Mouse (Mus musculus): Measurements from ENCODE around the gene Cobll1. TPM values are rescaled to one million over a fixed set of nuclear protein-coding genes. Genes with fewer than 3 reads are reported as not detected.
A peak's percentile ranks its signal among the peaks of the same experiment; 100 is the strongest.

Cobll1 gene
- polyA plus RNA-seq, 1 experiment from 2014 or later = 2.9 TPM

DNA sequence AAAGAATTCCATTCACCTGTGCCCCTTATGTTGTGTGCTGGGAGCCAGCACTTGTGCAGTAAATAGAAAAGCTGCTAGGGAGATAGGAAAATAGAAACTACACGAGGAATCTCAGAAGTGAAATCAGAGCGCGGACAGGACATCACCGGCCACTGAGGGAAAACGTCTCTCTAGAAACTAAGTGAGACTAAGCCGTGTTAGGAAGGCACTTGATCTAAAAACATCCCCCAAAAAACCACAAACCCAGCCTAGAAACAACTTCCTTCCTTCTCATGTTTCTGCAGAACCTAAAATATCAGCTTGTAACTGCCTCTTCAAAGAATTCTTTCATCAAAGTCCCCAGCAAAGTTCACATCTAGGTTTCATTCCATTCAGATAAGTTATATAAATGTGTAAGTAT lies 50.6 kb downstream of the Cobll1 start:
- ATAC-seq (ENCODE audit: low FRiP score, low read depth) = no peak
- 73% methylated on average over 6 of the region's 6 CpGs for WGBS
- Histone ChIP-seq H3K9ac (no peak overlapping the region), H3K4me3 (no peak overlapping the region), H3K4me1 (replicated peaks) (no peaks in the 10 kb centered on the region), H3K4me2 (no peak overlapping the region), H3K36me3 (no peaks in the 10 kb centered on the region), H3K27ac (replicated peaks) (no peak overlapping the region), H3K9me3 (no peaks in the 10 kb centered on the region), H3K27me3 (no peaks in the 10 kb centered on the region)

DNA sequence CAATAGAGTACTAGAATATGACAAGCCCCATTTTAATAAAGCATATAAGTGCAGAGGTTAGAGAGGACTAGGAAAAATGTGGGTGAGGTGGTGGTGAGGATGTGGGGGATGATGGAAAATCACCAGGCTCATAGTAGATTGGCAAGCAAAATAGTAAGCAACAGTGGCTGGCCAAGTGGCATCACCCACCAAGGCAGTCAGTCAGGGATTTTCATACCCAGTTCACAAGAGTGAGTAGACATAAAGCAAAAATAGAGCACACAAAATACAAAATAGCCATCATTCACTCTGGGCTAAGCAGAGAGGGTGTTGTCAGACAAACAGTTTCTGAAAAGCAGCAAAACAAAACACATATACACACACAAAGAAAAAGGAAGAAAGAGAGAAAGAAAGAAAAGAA lies 51.6 kb downstream of the Cobll1 start:
- Histone ChIP-seq H3K9me3 (no peaks in the 10 kb centered on the region), H3K4me1 (replicated peaks) (peaks cover 3% of the 10 kb centered on the region; the same call in 1 of the 2 replicates), H3K9ac (no peak overlapping the region), H3K36me3 (no peaks in the 10 kb centered on the region), H3K4me2 (no peak overlapping the region), H3K27me3 (no peaks in the 10 kb centered on the region), H3K4me3 (no peak overlapping the region), H3K27ac (replicated peaks) (no peak overlapping the region)
- no peak for ATAC-seq (ENCODE audit: low FRiP score, low read depth)

DNA sequence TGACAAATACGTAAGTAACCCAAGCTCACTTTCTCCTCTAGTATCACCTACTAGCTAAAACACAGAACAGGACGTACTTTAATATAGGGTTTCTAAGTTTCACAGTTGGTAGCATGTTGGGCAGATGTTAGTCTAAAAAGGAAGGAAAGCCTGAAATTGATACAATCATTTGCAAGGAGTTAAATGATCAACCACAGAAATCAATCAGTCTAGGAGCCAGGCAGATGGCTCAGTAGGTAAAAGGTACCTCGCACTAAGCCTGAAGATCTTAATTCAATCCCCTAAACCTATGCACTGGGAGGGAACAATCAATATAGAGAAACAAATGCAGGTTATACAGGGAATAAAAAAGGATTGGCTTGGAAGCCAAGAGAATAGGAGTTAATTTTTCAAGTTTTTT lies 52.0 kb downstream of the Cobll1 start:
- WGBS = 91% methylated on average over 3 of the region's 3 CpGs
- Histone ChIP-seq H3K27ac (replicated peaks) (no peak overlapping the region), H3K4me1 (replicated peaks) (peaks cover 7% of the 10 kb centered on the region; the same call in 1 of the 2 replicates), H3K27me3 (no peaks in the 10 kb centered on the region), H3K9me3 (no peaks in the 10 kb centered on the region), H3K36me3 (no peaks in the 10 kb centered on the region), H3K4me2 (no peak overlapping the region), H3K9ac (no peak overlapping the region), H3K4me3 (no peak overlapping the region)
- ATAC-seq (ENCODE audit: low FRiP score, low read depth) = no peak

- no peaks in the 10 kb centered on the region for H3K27me3 ChIP-seq
- no peak overlapping the region for H3K4me3 ChIP-seq
- H3K4me2 ChIP-seq = no peak overlapping the region
- peak; percentile 52; the same call in 1 of the 2 replicates for ATAC-seq (ENCODE audit: low FRiP score, low read depth)
- WGBS = 10% methylated on average over 2 of the region's 2 CpGs
- no peak overlapping the region for H3K27ac ChIP-seq (replicated peaks)
- no peak overlapping the region for H3K9ac ChIP-seq
- no peaks in the 10 kb centered on the region for H3K9me3 ChIP-seq
- H3K4me1 ChIP-seq (replicated peaks) = peaks cover 17% of the 10 kb centered on the region
- H3K36me3 ChIP-seq = no peaks in the 10 kb centered on the region
Measured at GRCm38 (mm10) chr2:65182747-65183146, 56.5 kb downstream of the Cobll1 start.

DNA sequence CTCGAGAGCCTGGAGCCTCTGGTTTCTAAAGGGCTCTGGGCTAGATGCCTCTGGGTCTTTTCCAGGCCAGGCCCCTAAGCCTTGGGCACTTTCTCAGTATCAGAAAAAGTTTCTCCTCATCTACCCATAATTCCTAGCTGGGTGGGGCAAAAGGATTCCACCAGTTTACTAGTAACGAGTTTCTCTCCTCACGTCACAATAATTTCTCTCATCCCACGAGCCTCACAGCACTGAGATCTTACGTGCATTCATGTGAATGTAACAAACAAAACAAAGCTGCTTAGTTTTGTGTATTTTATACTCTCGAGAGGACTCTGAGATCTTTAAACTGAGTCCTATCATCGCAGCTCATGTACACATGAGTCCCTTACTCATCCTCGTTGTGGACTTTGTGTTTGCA lies 57.5 kb downstream of the Cobll1 start:
- H3K27ac ChIP-seq (replicated peaks) = no peak overlapping the region
- WGBS = 78% methylated on average over 8 of the region's 8 CpGs
- no peak for ATAC-seq (ENCODE audit: low FRiP score, low read depth)
- no peak overlapping the region for H3K4me2 ChIP-seq
- no peaks in the 10 kb centered on the region for H3K9me3 ChIP-seq
- H3K4me1 ChIP-seq (replicated peaks) = peaks cover 17% of the 10 kb centered on the region
- H3K36me3 ChIP-seq = no peaks in the 10 kb centered on the region
- no peak overlapping the region for H3K4me3 ChIP-seq
- H3K9ac ChIP-seq = no peak overlapping the region
- H3K27me3 ChIP-seq = no peaks in the 10 kb centered on the region

DNA sequence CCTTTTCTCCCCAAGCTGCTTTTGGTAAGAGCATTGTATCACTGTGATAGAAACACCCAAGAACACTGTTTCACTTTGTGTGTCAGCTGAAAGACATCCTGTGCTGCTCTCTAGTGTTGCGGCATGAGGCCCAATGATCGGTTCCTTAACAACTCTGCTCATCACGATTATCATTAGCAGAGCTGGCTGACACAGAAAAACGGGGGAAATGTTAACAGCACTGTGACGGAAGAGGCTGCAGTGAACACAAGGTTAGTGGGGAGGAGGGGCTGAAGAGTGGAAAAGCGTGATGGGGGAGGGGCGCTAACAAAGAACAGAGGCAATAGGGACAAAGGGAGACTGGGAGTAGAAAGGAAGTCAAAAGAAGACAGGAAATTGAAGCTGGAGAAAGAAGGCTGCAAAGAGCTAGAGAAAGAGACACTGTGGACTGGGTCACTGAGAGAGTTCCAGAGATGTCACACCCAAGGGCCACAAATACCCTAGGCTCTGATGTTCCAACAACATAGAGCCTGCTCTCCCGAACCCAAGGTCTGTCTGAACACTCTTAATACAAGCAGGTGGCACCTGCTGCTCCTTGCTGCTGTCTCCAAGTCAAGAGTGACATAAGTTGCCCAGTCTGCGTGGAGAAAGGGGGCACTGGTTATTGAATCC lies 58.0 kb downstream of the Cobll1 start:
- no peaks in the 10 kb centered on the region for H3K27me3 ChIP-seq
- no peak overlapping the region for H3K27ac ChIP-seq (replicated peaks)
- peaks cover 17% of the 10 kb centered on the region for H3K4me1 ChIP-seq (replicated peaks)
- H3K36me3 ChIP-seq = no peaks in the 10 kb centered on the region
- H3K9ac ChIP-seq = no peak overlapping the region
- peak; percentile 59 for ATAC-seq (ENCODE audit: low FRiP score, low read depth)
- H3K9me3 ChIP-seq = no peaks in the 10 kb centered on the region
- H3K4me2 ChIP-seq = peak overlapping the region; percentile 28
- H3K4me3 ChIP-seq = no peak overlapping the region
- WGBS = 23% methylated on average over 9 of the region's 9 CpGs

- WGBS = 76% methylated on average over 5 of the region's 5 CpGs
- ATAC-seq (ENCODE audit: low FRiP score, low read depth) = no peak
Measured at GRCm38 (mm10) chr2:65175645-65176044, 63.6 kb downstream of the Cobll1 start.

GRCm38 (mm10) chr2:65172071-65172470 lies 67.1 kb downstream of the Cobll1 start:
- Histone ChIP-seq H3K4me3 (no peak overlapping the region), H3K9me3 (no peaks in the 10 kb centered on the region), H3K4me2 (no peak overlapping the region), H3K27ac (replicated peaks) (no peak overlapping the region), H3K36me3 (no peaks in the 10 kb centered on the region), H3K4me1 (replicated peaks) (no peaks in the 10 kb centered on the region), H3K27me3 (no peaks in the 10 kb centered on the region), H3K9ac (no peak overlapping the region)
- ATAC-seq (ENCODE audit: low FRiP score, low read depth) = no peak
- 93% methylated on average over 6 of the region's 6 CpGs for WGBS

More at GRCm38 (mm10) chr2:65175645-65176044, 63.6 kb downstream of the Cobll1 start:
- Histone ChIP-seq H3K9me3 (no peaks in the 10 kb centered on the region), H3K27ac (replicated peaks) (no peak overlapping the region), H3K27me3 (no peaks in the 10 kb centered on the region), H3K9ac (no peak overlapping the region), H3K4me3 (no peak overlapping the region), H3K36me3 (no peaks in the 10 kb centered on the region), H3K4me2 (no peak overlapping the region), H3K4me1 (replicated peaks) (no peaks in the 10 kb centered on the region)

- Histone ChIP-seq H3K27me3 (no peaks in the 10 kb centered on the region), H3K9me3 (no peaks in the 10 kb centered on the region), H3K4me2 (no peak overlapping the region), H3K4me1 (replicated peaks) (no peaks in the 10 kb centered on the region), H3K9ac (no peak overlapping the region), H3K4me3 (no peak overlapping the region), H3K27ac (replicated peaks) (no peak overlapping the region), H3K36me3 (no peaks in the 10 kb centered on the region)
- no peak for ATAC-seq (ENCODE audit: low FRiP score, low read depth)
- WGBS = 64% methylated on average over 1 of the region's 1 CpGs
Measured at GRCm38 (mm10) chr2:65171516-65171915, 67.7 kb downstream of the Cobll1 start.

- H3K36me3 ChIP-seq = no peaks in the 10 kb centered on the region
- no peak overlapping the region for H3K27ac ChIP-seq (replicated peaks)
- no peak for ATAC-seq (ENCODE audit: low FRiP score, low read depth)
- no peak overlapping the region for H3K4me2 ChIP-seq
- H3K9me3 ChIP-seq = no peaks in the 10 kb centered on the region
- H3K27me3 ChIP-seq = no peaks in the 10 kb centered on the region
- H3K4me3 ChIP-seq = no peak overlapping the region
- H3K9ac ChIP-seq = no peak overlapping the region
- 79% methylated on average over 18 of the region's 18 CpGs for WGBS
- no peaks in the 10 kb centered on the region for H3K4me1 ChIP-seq (replicated peaks)
Measured at GRCm38 (mm10) chr2:65170693-65171456, 68.3 kb downstream of the Cobll1 start.

- no peak overlapping the region for H3K4me2 ChIP-seq
Measured at GRCm38 (mm10) chr2:65170256-65170655, 68.9 kb downstream of the Cobll1 start.

GRCm38 (mm10) chr2:65163990-65164389 lies 75.2 kb downstream of the Cobll1 start:
- no peak overlapping the region for H3K4me3 ChIP-seq
- no peak overlapping the region for H3K4me2 ChIP-seq
- no peak for ATAC-seq (ENCODE audit: low FRiP score, low read depth)
- no peak overlapping the region for H3K27ac ChIP-seq (replicated peaks)
- H3K4me1 ChIP-seq (replicated peaks) = no peaks in the 10 kb centered on the region
- H3K36me3 ChIP-seq = no peaks in the 10 kb centered on the region
- WGBS = 86% methylated on average over 4 of the region's 4 CpGs
- H3K9ac ChIP-seq = no peak overlapping the region
- H3K27me3 ChIP-seq = no peaks in the 10 kb centered on the region
- no peaks in the 10 kb centered on the region for H3K9me3 ChIP-seq

More at GRCm38 (mm10) chr2:65170256-65170655, 68.9 kb downstream of the Cobll1 start:
- no peaks in the 10 kb centered on the region for H3K4me1 ChIP-seq (replicated peaks)
- no peaks in the 10 kb centered on the region for H3K27me3 ChIP-seq
- H3K4me3 ChIP-seq = no peak overlapping the region
- H3K27ac ChIP-seq (replicated peaks) = no peak overlapping the region
- no peak for ATAC-seq (ENCODE audit: low FRiP score, low read depth)
- H3K9ac ChIP-seq = no peak overlapping the region
- WGBS = 97% methylated on average over 5 of the region's 5 CpGs
- no peaks in the 10 kb centered on the region for H3K9me3 ChIP-seq
- no peaks in the 10 kb centered on the region for H3K36me3 ChIP-seq

Data from hindbrain, embryonic 15.5 days (tissue).